Comparison of ENCODE assay signal across 7 mouse cellular contexts in the genomic region with DNA sequence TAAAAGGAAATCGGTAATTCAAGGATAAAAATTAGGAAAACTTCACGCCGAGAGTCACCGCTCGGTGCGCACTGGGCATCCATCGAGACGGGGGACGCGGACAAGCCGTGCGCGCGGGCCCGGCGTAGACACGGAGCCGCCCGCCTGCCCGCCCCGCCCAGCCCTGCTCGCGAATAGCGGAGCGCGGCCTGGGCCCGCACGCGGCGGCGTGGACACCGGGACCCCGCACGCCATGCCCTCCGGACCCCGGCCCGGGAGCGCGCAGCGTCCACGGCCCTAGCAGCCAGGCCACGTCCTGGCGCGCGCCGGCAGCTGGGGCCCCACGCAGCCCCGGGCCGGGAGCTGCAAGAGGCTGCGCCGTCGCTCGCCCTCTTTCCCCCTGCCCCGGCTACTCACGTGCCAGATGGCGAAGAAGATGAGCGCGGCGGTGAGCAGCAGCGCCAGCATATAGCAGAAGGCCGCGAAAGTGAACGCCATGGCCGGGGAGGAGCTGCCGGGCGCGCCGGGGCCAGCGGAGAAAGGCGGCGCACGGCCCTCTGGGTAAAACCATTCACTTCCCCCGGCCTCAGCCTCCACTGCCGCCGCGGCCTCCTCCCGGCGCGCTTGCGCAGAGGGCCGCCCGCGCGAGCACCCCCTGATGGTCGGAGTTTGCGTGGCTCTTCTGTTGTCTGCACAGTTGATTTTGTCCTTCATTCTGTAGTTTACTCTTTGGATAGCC. TPM values are rescaled to one million over a fixed set of nuclear protein-coding genes. Genes with fewer than 3 reads are reported as not detected.
DNase-seq lines count a peak whose midpoint lies in the region; ATAC-seq and TF ChIP-seq lines count a peak whose summit lies in the region.

Cnih1 (minus strand) TSS at position 625 of the 718 bp plus-strand sequence.

- no peaks in the 10 kb centered on the region for H3K9me3 ChIP-seq in intestine, postnatal 0 days (ENCODE audit: control insufficient read depth)
- H3K9me3 ChIP-seq in midbrain, embryonic 12.5 days, result no peaks in the 10 kb centered on the region

- ATAC-seq in intestine, postnatal 0 days, result peak; percentile 95
- ATAC-seq in midbrain, embryonic 12.5 days (ENCODE audit: low FRiP score, low read depth), result peak; percentile 97

- WGBS in intestine, postnatal 0 days, result under 1% methylated on average over 58 of the region's 86 CpGs
- under 1% methylated on average over 69 of the region's 86 CpGs for WGBS in midbrain, embryonic 12.5 days
- WGBS in small intestine, adult 2 months, result under 1% methylated on average over 83 of the region's 86 CpGs

- H3K27me3 ChIP-seq in intestine, postnatal 0 days (replicated peaks; ENCODE audit: control insufficient read depth, insufficient read depth, low read length), result no peaks in the 10 kb centered on the region
- no peaks in the 10 kb centered on the region for H3K27me3 ChIP-seq in midbrain, embryonic 12.5 days
- H3K27me3 ChIP-seq in small intestine, adult 2 months (ENCODE audit: control insufficient read depth, insufficient read depth, low read length), result no peaks in the 10 kb centered on the region

- peak within 1 kb of the TSS; percentile 90 for H3K4me3 ChIP-seq in intestine, postnatal 0 days (ENCODE audit: low read depth, low read length)
- H3K4me3 ChIP-seq in midbrain, embryonic 12.5 days, result peak within 1 kb of the TSS; percentile 97
- peak within 1 kb of the TSS; percentile 98 for H3K4me3 ChIP-seq in small intestine, adult 2 months (ENCODE audit: low read depth, low read length)

- intact Hi-C loops in left cerebral cortex, postnatal 4 days (cut with DNase I), result no loop called here

- peak within 1 kb of the TSS; percentile 96 for H3K9ac ChIP-seq in intestine, postnatal 0 days (ENCODE audit: low read depth, low read length)
- H3K9ac ChIP-seq in midbrain, embryonic 12.5 days (replicated peaks), result peak within 1 kb of the TSS; percentile 98

- H3K27ac ChIP-seq in intestine, postnatal 0 days (ENCODE audit: low read depth, low read length), result peak within 1 kb of the TSS; percentile 98
- peak within 1 kb of the TSS; percentile 99 for H3K27ac ChIP-seq in midbrain, embryonic 12.5 days (replicated peaks)
- peak within 1 kb of the TSS; percentile 85 for H3K27ac ChIP-seq in small intestine, adult 2 months (ENCODE audit: insufficient read depth, low read depth, low read length)

- peak within 1 kb of the TSS; percentile 72 for H3K4me2 ChIP-seq in intestine, postnatal 0 days (replicated peaks; ENCODE audit: low read depth)
- H3K4me2 ChIP-seq in midbrain, embryonic 12.5 days (replicated peaks), result peak within 1 kb of the TSS; percentile 79

- peaks cover 9% of the 10 kb centered on the region for H3K4me1 ChIP-seq in intestine, postnatal 0 days (replicated peaks; ENCODE audit: control insufficient read depth, insufficient read depth, low read length)
- H3K4me1 ChIP-seq in midbrain, embryonic 12.5 days, result peaks cover 15% of the 10 kb centered on the region
- H3K4me1 ChIP-seq in small intestine, adult 2 months (ENCODE audit: control insufficient read depth, insufficient read depth, insufficient read length, low read length), result peaks cover 10% of the 10 kb centered on the region; the same call in 1 of the 2 replicates

- peak; percentile 92 for TF ChIP-seq CTCF in intestine, postnatal 0 days (IDR thresholded peaks at IDR 0.05; ENCODE audit: low read depth)
- TF ChIP-seq CTCF in small intestine, adult 2 months (IDR thresholded peaks at IDR 0.05; ENCODE audit: extremely low read depth, insufficient read length, insufficient replicate concordance, low read depth, low read length), result peak; percentile 79

- DNase-seq in adrenal gland, adult 8-10 months, result peak; percentile 87
- peak; percentile 92 for DNase-seq in embryo, embryonic 9.5 days (ENCODE audit: extremely low spot score)
- no peak for DNase-seq in gonadal fat pad, adult 2 months (ENCODE audit: low read depth)
- DNase-seq in left cerebral cortex, postnatal 4 days, result peak; percentile 93

- H3K36me3 ChIP-seq in intestine, postnatal 0 days (ENCODE audit: control insufficient read depth, insufficient read depth), result no peaks in the 10 kb centered on the region; the same call in 1 of the 2 replicates
- 0 out of 2 replicates have a peak, but pooled peaks cover 17% of the 10 kb centered on the region for H3K36me3 ChIP-seq in midbrain, embryonic 12.5 days
- peaks cover 5% of the 10 kb centered on the region for H3K36me3 ChIP-seq in small intestine, adult 2 months (ENCODE audit: control insufficient read depth, insufficient read depth, low read length)

- TF ChIP-seq POLR2A in small intestine, adult 2 months (IDR thresholded peaks at IDR 0.05; ENCODE audit: low read depth, low read length), result peak; percentile 69

RNA-seq across cellular contexts. Expression of gene Cnih1, which starts in this region (rescaled TPM):
- 100 to 1,000 TPM; 106 to 135 (median 109) TPM for total RNA-seq in adrenal gland, adult 8-10 months (2022)
- 87.8 and 102 TPM in 2 replicates for polyA plus RNA-seq in gonadal fat pad, adult 2 months (2012; rRNA removed)
- 151 and 153 TPM in 2 replicates for polyA plus RNA-seq in intestine, postnatal 0 days (2015; fragmentation: Nextera tagmentation; extraction: Ambion mirVana)
- 10 to 100 TPM; 70.9 to 72.6 TPM for total RNA-seq in left cerebral cortex, postnatal 4 days (2021)
- polyA plus RNA-seq in midbrain, embryonic 12.5 days (2016; fragmentation: Nextera tagmentation; extraction: Ambion mirVana), result 178 TPM in 2 replicates
- 47.5 and 50.6 TPM in 2 replicates for polyA plus RNA-seq in small intestine, adult 2 months (2012; rRNA removed)
